Mouse (Mus musculus) neural tube, embryonic 14.5 days (tissue): Measurements from ENCODE around the gene Abcc9. TPM values are rescaled to one million over a fixed set of nuclear protein-coding genes. Genes with fewer than 3 reads are reported as not detected.
"Not testable (repeated sequence)": the region's sequence is repeated elsewhere in the genome, so short reads cannot be mapped to it uniquely, and the experiment has no call there.

ENCODE experiments used
- ATAC-seq: fragments of 200-750 bp; cut with Nextera tagmentation; 2 replicates; pipeline ENCODE4 v1.8.0; 2017; ENCODE audit warnings: low read depth, mild to moderate bottlenecking, moderate TSS enrichment, moderate library complexity
- H3K27ac ChIP-seq: fragments of 300-500 bp; sonication (generic); 2 replicates; pipeline ENCODE4 v1.5.1; 2014; ENCODE audit warnings: low read depth, mild to moderate bottlenecking, control low read depth, low read length, moderate library complexity, mixed read lengths
- H3K27me3 ChIP-seq: fragments of 300-500 bp; sonication (generic); 2 replicates; pipeline ENCODE4 v1.6.1; 2014; ENCODE audit warnings: low read length; ENCODE audit not compliant: control insufficient read depth, insufficient read depth
- H3K36me3 ChIP-seq: fragments of 300-500 bp; sonication (generic); 2 replicates; pipeline ENCODE4 v1.6.1; 2014; ENCODE audit warnings: low read length, mixed read lengths; ENCODE audit not compliant: control insufficient read depth, insufficient read depth
- H3K4me1 ChIP-seq: fragments of 300-500 bp; sonication (generic); 2 replicates; pipeline ENCODE4 v1.6.1; 2014; ENCODE audit warnings: low read length; ENCODE audit not compliant: control insufficient read depth, insufficient read depth
- H3K4me2 ChIP-seq: fragments of 300-500 bp; sonication (generic); 2 replicates; pipeline ENCODE4 v1.6.1; 2014; ENCODE audit warnings: mild to moderate bottlenecking, low read depth, low read length, control low read depth
- H3K4me3 ChIP-seq: fragments of 300-500 bp; sonication (generic); 2 replicates; pipeline ENCODE4 v1.5.1; 2014; ENCODE audit warnings: low read depth, low read length, control low read depth, mixed read lengths
- H3K9ac ChIP-seq: fragments of 300-500 bp; sonication (generic); replicated peaks from 2 replicates; pipeline ENCODE4 v1.6.1; 2014; ENCODE audit warnings: low read depth, mild to moderate bottlenecking, control low read depth, low read length, mixed read lengths
- H3K9me3 ChIP-seq: fragments of 300-500 bp; sonication (generic); 2 replicates; pipeline ENCODE4 v1.6.1; 2016; ENCODE audit warnings: low read length; ENCODE audit not compliant: control insufficient read depth
- whole genome bisulfite sequencing: fragments of 180-500 bp; shearing (Covaris S2); extraction: QIAGEN DNeasy Blood & Tissue Kit; methylation state at CpG from one replicate; pipeline ENCODE4 v1.1.7; 2014; 5-methylcytosine and 5-hydroxymethylcytosine counted together
- polyA plus RNA-seq: library from polyadenylated mRNA; unstranded; fragments of >200 nt; fragmentation: Nextera tagmentation; extraction: Ambion mirVana; gene quantifications from 2 replicates; pipeline ENCODE4 v1.2.1, GENCODE M21; 2014

The Abcc9 gene
- polyA plus RNA-seq, 1 experiment from 2014 or later: 4.6 TPM

DNA sequence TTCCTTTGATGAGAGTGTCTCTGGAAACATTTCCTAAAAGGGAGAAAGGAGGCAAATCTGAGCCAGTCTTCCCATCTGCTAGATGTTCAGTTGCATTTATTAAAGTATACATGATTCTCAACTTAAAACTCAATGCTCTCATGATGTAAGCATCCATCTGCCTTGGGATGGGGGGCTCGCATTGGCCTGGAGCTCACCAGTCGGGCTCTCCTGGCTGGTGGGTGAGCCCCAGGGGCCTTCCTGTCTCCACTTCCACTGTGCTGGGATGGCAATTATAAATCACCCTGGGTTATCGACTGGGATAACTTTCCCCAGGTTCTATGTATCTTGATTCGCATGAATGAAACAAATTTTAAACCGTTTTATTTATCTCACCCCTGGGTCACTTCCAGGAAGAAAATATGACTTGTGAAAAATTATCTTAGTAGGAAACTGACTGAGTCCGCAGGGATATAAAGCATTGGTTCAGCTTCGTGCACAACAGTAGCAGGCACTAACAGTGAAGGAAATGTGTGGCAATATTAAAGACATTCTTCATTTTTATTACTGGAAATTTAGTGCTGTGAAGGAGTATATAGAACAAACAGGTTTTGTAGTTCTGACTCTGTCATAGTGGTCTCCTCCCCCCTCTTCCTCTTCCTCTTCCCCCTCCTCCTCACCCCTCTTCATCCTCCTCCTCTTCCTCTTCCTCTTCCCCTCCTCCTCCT, 19.0 kb downstream of the Abcc9 start:
- Histone ChIP-seq H3K9ac (no peak overlapping the region), H3K4me1 (no peaks in the 10 kb centered on the region), H3K9me3 (no peaks in the 10 kb centered on the region), H3K4me3 (no peak overlapping the region), H3K4me2 (no peak overlapping the region), H3K36me3 (no peaks in the 10 kb centered on the region), H3K27me3 (no peaks in the 10 kb centered on the region), H3K27ac (no peak overlapping the region)
- peak; percentile 85 for ATAC-seq
- 55% methylated on average over 7 of the region's 7 CpGs for WGBS

DNA sequence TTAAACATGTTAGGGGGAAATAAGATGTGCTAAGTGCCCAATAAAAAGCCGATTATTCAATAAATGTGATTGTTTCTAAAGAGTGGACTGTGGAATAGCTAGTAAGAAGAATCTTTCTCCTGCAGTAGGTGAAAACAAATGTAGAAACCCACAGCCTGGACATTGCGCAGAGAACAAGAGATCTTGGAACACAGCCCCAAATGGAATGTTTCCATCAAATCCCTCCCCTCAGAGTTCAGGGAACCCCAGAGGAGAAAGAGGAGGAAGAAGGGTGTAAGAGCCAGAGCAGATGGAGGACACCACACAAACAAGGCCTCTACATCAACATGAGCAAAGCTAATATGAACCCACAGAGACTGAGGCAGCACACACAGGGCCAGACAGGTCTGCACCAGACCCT, 32.1 kb downstream of the Abcc9 start:
- ATAC-seq: no peak
- no peak overlapping the region for H3K27ac ChIP-seq
- no peaks in the 10 kb centered on the region for H3K36me3 ChIP-seq
- 94% methylated on average over 2 of the region's 2 CpGs for WGBS
- no peaks in the 10 kb centered on the region for H3K27me3 ChIP-seq
- no peak overlapping the region for H3K9ac ChIP-seq
- H3K4me3 ChIP-seq: no peak overlapping the region
- no peaks in the 10 kb centered on the region for H3K9me3 ChIP-seq
- no peaks in the 10 kb centered on the region for H3K4me1 ChIP-seq
- H3K4me2 ChIP-seq: no peak overlapping the region

DNA sequence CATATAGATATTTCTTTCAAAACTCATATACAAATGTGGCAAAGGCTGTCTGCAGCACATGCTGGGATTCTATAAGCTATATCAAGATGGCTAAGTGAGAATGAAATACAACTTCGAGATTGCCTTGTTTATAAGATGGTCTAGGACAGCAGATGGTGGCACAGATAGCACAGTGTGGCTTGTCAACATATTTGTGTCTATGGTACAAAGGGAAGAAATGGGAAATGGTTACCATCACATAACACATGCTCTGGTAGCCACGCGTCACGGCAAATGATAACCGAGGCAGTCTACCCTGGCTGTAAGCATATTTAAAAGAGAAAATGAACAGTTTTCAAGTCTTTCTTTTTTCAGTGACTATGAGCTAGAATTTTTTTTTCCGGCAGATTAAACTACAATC, 32.8 kb downstream of the Abcc9 start:
- H3K4me3 ChIP-seq: no peak overlapping the region
- H3K4me2 ChIP-seq: no peak overlapping the region
- H3K27ac ChIP-seq: no peak overlapping the region
- no peaks in the 10 kb centered on the region for H3K36me3 ChIP-seq
- no peaks in the 10 kb centered on the region for H3K4me1 ChIP-seq
- no peak overlapping the region for H3K9ac ChIP-seq
- WGBS: 95% methylated on average over 6 of the region's 6 CpGs
- no peaks in the 10 kb centered on the region for H3K9me3 ChIP-seq
- ATAC-seq: no peak
- no peaks in the 10 kb centered on the region for H3K27me3 ChIP-seq

DNA sequence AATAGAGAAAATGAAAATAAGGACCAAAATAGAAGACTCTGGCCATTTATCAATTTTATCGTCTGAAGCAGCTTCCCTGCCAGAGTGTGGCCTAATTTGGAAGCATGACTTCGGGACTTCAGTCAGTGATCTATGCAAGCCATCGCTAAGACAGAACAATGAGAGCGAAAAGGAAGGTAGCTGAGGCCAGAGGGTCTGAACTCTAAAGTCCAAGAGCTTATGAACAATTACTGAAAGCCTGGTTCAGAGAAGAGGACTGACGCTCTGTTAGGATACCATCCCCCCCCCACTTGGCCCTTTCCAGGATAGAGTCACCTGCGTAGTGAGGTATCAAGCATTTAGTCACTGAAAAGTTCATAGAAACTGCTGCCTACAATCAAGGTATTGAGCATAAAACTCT, 33.3 kb downstream of the Abcc9 start:
- H3K4me2 ChIP-seq: no peak overlapping the region
- no peak for ATAC-seq
- H3K27me3 ChIP-seq: no peaks in the 10 kb centered on the region
- no peaks in the 10 kb centered on the region for H3K4me1 ChIP-seq
- 82% methylated on average over 6 of the region's 6 CpGs for WGBS
- no peak overlapping the region for H3K9ac ChIP-seq
- H3K27ac ChIP-seq: no peak overlapping the region
- no peak overlapping the region for H3K4me3 ChIP-seq
- H3K9me3 ChIP-seq: no peaks in the 10 kb centered on the region
- no peaks in the 10 kb centered on the region for H3K36me3 ChIP-seq

DNA sequence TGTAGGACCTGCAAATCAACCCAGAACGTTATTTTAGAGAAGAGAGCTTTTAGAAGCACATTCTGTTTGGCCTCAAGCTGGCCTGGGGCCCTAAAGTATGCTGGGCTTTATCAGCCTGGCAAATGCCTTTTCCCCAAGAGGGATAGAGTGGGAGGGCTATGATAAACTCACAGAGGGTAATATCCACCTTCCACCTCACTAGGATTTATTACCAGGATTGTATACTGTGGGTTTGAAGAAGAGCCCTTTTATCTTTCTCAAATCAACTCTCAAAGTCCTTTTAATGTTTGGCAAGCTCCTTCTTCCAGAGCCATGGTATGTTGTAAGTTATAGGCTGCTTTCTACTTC, 33.7 kb downstream of the Abcc9 start:
- H3K4me3 ChIP-seq: no peak overlapping the region
- H3K27ac ChIP-seq: no peak overlapping the region
- ATAC-seq: no peak
- no peaks in the 10 kb centered on the region for H3K4me1 ChIP-seq
- H3K4me2 ChIP-seq: no peak overlapping the region
- no peaks in the 10 kb centered on the region for H3K27me3 ChIP-seq
- no peaks in the 10 kb centered on the region for H3K36me3 ChIP-seq
- H3K9me3 ChIP-seq: no peaks in the 10 kb centered on the region
- 42% methylated on average over 1 of the region's 1 CpGs for WGBS
- no peak overlapping the region for H3K9ac ChIP-seq

DNA sequence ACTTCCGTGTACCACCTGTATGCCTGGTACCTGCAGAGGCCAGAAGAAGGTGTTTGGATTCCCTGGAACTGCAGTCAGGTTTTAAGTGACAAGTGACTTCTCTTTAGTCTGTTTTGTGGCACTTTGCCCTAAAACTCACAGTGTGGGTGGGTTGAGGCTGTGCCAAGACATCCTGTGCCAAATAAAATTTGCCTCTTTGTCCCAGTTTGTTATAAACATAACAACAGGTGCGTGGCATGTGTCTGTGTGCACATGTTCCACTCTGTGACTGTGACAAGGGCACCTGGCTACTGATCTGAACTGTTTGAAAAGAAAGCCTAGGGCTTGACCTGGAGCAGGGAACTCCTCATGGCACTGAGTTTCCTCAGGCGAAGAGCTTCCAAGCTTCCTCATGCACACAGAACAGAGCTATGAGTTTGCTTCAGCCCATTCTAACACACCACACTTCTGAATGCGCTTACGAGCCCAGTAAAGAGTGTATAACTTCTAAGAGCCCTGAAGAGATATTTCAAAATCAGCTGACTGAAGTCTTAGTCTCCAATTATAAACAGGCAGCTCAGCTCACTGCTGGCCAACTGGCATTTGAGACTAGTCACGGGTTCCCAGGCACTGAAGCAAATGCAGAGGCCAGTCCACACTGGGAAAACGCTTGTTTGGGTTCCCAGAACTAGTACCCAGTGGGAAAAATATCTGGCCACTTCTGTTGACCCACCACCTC, 34.3 kb downstream of the Abcc9 start:
- Histone ChIP-seq H3K4me3 (no peak overlapping the region), H3K9ac (no peak overlapping the region), H3K27me3 (no peaks in the 10 kb centered on the region), H3K9me3 (no peaks in the 10 kb centered on the region), H3K4me2 (no peak overlapping the region), H3K36me3 (no peaks in the 10 kb centered on the region), H3K27ac (no peak overlapping the region), H3K4me1 (no peaks in the 10 kb centered on the region)
- 90% methylated on average over 7 of the region's 7 CpGs for WGBS
- ATAC-seq: no peak

DNA sequence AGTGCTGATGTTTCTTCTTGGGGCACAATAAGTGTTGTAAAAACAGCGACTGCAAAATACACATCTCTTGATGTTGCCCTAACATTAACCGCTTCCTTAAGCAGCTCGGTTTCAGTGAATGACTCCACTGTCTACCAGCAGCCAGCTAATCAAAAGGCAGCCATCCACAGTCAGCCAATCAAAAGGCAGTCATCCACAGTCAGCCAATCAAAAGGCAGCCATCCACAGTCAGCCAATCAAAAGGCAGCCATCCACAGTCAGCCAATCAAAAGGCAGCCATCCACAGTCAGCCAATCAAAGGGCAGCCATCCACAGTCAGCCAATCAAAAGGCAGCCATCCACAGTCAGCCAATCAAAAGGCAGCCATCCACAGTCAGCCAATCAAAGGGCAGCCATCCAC, 40.1 kb downstream of the Abcc9 start:
- not testable (repeated sequence) for H3K27me3 ChIP-seq, H3K9me3 ChIP-seq, H3K36me3 ChIP-seq, H3K27ac ChIP-seq, H3K4me3 ChIP-seq, ATAC-seq, H3K4me2 ChIP-seq, H3K4me1 ChIP-seq, H3K9ac ChIP-seq
- WGBS: 89% methylated on average over 3 of the region's 3 CpGs

DNA sequence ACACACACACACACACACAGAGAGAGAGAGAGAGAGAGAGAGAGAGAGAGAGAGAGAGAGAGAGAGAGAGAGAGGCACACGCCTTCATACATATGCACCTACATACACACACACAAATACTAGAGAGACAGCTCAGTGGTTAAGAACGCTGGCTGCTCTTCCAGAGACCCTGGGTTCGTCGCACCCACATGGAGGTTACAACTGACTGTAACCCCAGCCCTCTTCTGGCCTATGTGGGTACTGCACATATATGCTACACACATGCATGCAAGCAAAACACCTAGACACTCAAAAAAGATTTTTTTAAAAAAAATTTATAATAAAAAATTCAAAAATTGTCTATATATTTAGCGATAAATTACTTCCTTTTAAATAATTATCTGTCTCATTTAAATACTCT, 43.1 kb downstream of the Abcc9 start:
- no peak overlapping the region for H3K27ac ChIP-seq
- no peaks in the 10 kb centered on the region for H3K9me3 ChIP-seq
- no peak for ATAC-seq
- no peak overlapping the region for H3K4me3 ChIP-seq
- 56% methylated on average over 5 of the region's 5 CpGs for WGBS
- no peak overlapping the region for H3K4me2 ChIP-seq
- no peaks in the 10 kb centered on the region for H3K36me3 ChIP-seq
- H3K27me3 ChIP-seq: no peaks in the 10 kb centered on the region
- no peaks in the 10 kb centered on the region for H3K4me1 ChIP-seq
- no peak overlapping the region for H3K9ac ChIP-seq

DNA sequence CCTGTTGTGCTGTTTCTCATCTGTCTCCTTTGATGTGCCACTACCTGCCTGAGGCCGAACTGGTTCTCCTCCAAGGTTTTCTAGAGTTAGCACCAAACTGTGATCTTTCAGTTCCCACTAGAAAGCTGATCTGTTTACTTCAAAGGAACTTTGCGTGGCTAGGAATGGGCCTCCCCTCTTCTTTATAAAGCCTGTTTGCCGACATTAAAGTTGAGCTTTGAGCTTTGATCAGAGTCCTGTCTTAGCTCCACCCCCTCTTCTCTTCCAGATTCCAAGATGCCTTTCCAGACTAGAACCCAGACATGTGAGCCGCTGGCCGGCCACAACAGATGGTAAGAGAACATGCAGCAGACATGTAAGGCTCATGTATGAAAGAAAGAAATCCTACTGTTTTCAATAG, 47.6 kb downstream of the Abcc9 start:
- H3K27me3 ChIP-seq: no peaks in the 10 kb centered on the region
- no peak overlapping the region for H3K27ac ChIP-seq
- no peaks in the 10 kb centered on the region for H3K36me3 ChIP-seq
- no peak overlapping the region for H3K9ac ChIP-seq
- no peaks in the 10 kb centered on the region for H3K9me3 ChIP-seq
- no peak overlapping the region for H3K4me3 ChIP-seq
- H3K4me2 ChIP-seq: no peak overlapping the region
- H3K4me1 ChIP-seq: no peaks in the 10 kb centered on the region
- 61% methylated on average over 5 of the region's 5 CpGs for WGBS
- ATAC-seq: no peak
